Mouse (Mus musculus) layer of hippocampus, postnatal 10 days (tissue): ENCODE measurements around the gene Atp5d. TPM values are rescaled to one million over a fixed set of nuclear protein-coding genes. Genes with fewer than 3 reads are reported as not detected.

Experiments
- DNase-seq, 2 experiments: peaks; one replicate each; pipeline ENCODE4 v3.0.0; 2021; ENCODE audit warnings: low spot score in 2 of 2
- total RNA-seq, 2 experiments: library from RNA; stranded (reverse); gene quantifications; 2 replicates each; pipeline ENCODE4 v1.2.3; 2021

Gene Atp5d
- total RNA-seq, 2 experiments from 2014 or later: 385 to 392 TPM

- DNase-seq: peak in 1 of 2 experiments; percentile 69
Observed at GRCm38 (mm10) chr10:80179068-80180051, 40.9 kb downstream of the Atp5d start, which contains the start of gene Efna2. Gene Efna2, plus strand, starts transcription at chr10:80179482.

GRCm38 (mm10) chr10:80180288-80180687 is 41.9 kb downstream of the Atp5d start:
- no peak for DNase-seq

GRCm38 (mm10) chr10:80180823-80181222 is 42.4 kb downstream of the Atp5d start:
- no peak for DNase-seq

- no peak for DNase-seq
Observed at GRCm38 (mm10) chr10:80182547-80182946, 44.1 kb downstream of the Atp5d start.

- DNase-seq: no peak
Observed at GRCm38 (mm10) chr10:80186649-80187048, 48.2 kb downstream of the Atp5d start.

- DNase-seq: no peak
Observed at GRCm38 (mm10) chr10:80187739-80188138, 49.3 kb downstream of the Atp5d start.

- no peak for DNase-seq
Observed at GRCm38 (mm10) chr10:80188453-80189024, 50.1 kb downstream of the Atp5d start.

- DNase-seq: no peak
Observed at GRCm38 (mm10) chr10:80189999-80190398, 51.6 kb downstream of the Atp5d start.

- DNase-seq: peak; percentile 58 to 75
Observed at GRCm38 (mm10) chr10:80190491-80191051, 52.1 kb downstream of the Atp5d start.

- DNase-seq: no peak
Observed at GRCm38 (mm10) chr10:80193976-80194375, 55.5 kb downstream of the Atp5d start.

- DNase-seq: no peak
Observed at GRCm38 (mm10) chr10:80194441-80194840, 56.0 kb downstream of the Atp5d start.

Other genes with a start within 250 kb of the Atp5d start
- gene Cfd, start 247.8 kb upstream of the Atp5d start, total RNA-seq: not detected
- 10 to 100 TPM; 55.7 to 56.2 TPM for gene Med16, start 229.7 kb upstream of the Atp5d start, total RNA-seq
- gene Gm26602, start 227.8 kb upstream of the Atp5d start, total RNA-seq: not detected
- 1 to 10 TPM; 7.5 TPM for gene Kiss1r, start 221.7 kb upstream of the Atp5d start, total RNA-seq
- 100 to 1,000 TPM; 380 to 386 TPM for gene R3hdm4, start 217.4 kb upstream of the Atp5d start, total RNA-seq
- gene Arid3a, start 211.6 kb upstream of the Atp5d start, total RNA-seq: 1 to 10 TPM; 5.5 to 8.4 TPM
- gene Wdr18, start 178.5 kb upstream of the Atp5d start, total RNA-seq: 10 to 100 TPM; 41.8 to 46.5 TPM
- gene Grin3b, start 167.9 kb upstream of the Atp5d start, total RNA-seq: under 1 TPM; 0.13 to 0.27 TPM
- 100 to 1,000 TPM; 137 to 139 TPM for gene Tmem259, start 154.3 kb upstream of the Atp5d start, total RNA-seq
- gene Cnn2, start 150.0 kb upstream of the Atp5d start, total RNA-seq: 10 to 100 TPM in 1 of 2 experiments, 1 to 10 TPM in 1; 8.2 to 10.3 TPM
- gene Abca7, start 142.1 kb upstream of the Atp5d start, total RNA-seq: 10 to 100 TPM in 1 of 2 experiments, 1 to 10 TPM in 1; 9.3 to 10.3 TPM
- gene Arhgap45, start 122.0 kb upstream of the Atp5d start, total RNA-seq: 1 to 10 TPM; 3.3 to 3.8 TPM
- gene Polr2e, start 98.8 kb upstream of the Atp5d start, total RNA-seq: 10 to 100 TPM; 66.9 to 76.7 TPM
- 100 to 1,000 TPM; 408 to 448 TPM for gene Gpx4, start 91.5 kb upstream of the Atp5d start, total RNA-seq
- 10 to 100 TPM; 19.7 to 23.9 TPM for gene Sbno2, start 33.1 kb upstream of the Atp5d start, total RNA-seq
- 10 to 100 TPM; 77.1 to 88.3 TPM for gene Stk11, start 22.8 kb upstream of the Atp5d start, total RNA-seq
- gene Cbarp, start 2.2 kb downstream of the Atp5d start, total RNA-seq: 100 to 1,000 TPM; 360 to 374 TPM
- gene Midn, start 9.6 kb downstream of the Atp5d start, total RNA-seq: 100 to 1,000 TPM; 112 to 128 TPM
- 100 to 1,000 TPM; 154 to 175 TPM for gene Cirbp, start 27.4 kb downstream of the Atp5d start, total RNA-seq
- 1 to 10 TPM; 4.3 to 6.7 TPM for gene 1600002K03Rik, start 34.3 kb downstream of the Atp5d start, total RNA-seq
- 10 to 100 TPM; 16.8 to 19.8 TPM for gene Efna2, start 40.9 kb downstream of the Atp5d start, total RNA-seq
- 10 to 100 TPM; 40.3 to 46.6 TPM for gene Mum1, start 87.8 kb downstream of the Atp5d start, total RNA-seq
- gene Ndufs7, start 110.5 kb downstream of the Atp5d start, total RNA-seq: 100 to 1,000 TPM; 143 to 152 TPM
- 10 to 100 TPM; 27.8 to 31.5 TPM for gene Gamt, start 122.4 kb downstream of the Atp5d start, total RNA-seq
- gene Dazap1, start 122.9 kb downstream of the Atp5d start, total RNA-seq: 10 to 100 TPM; 94.6 to 96.3 TPM
- gene Rps15, start 153.8 kb downstream of the Atp5d start, total RNA-seq: 100 to 1,000 TPM; 733 to 857 TPM
- 100 to 1,000 TPM; 179 to 181 TPM for gene Apc2, start 157.3 kb downstream of the Atp5d start, total RNA-seq
- gene 2310011J03Rik, start 181.9 kb downstream of the Atp5d start, total RNA-seq: 10 to 100 TPM; 19.7 to 22.2 TPM
- gene Pcsk4, start 190.9 kb downstream of the Atp5d start, total RNA-seq: 1 to 10 TPM; 7.1 to 8.0 TPM
- 10 to 100 TPM; 10.3 to 11.6 TPM for gene Reep6, start 191.3 kb downstream of the Atp5d start, total RNA-seq
- gene Adamtsl5, start 209.8 kb downstream of the Atp5d start, total RNA-seq: 1 to 10 TPM in 1 of 2 experiments, under 1 TPM in 1; 0.75 to 1.2 TPM
- 1 to 10 TPM; 1.7 to 3.8 TPM for gene Plk5, start 217.8 kb downstream of the Atp5d start, total RNA-seq
- 10 to 100 TPM; 33.6 to 36.6 TPM for gene Mex3d, start 249.0 kb downstream of the Atp5d start, total RNA-seq